In the genomic region with DNA sequence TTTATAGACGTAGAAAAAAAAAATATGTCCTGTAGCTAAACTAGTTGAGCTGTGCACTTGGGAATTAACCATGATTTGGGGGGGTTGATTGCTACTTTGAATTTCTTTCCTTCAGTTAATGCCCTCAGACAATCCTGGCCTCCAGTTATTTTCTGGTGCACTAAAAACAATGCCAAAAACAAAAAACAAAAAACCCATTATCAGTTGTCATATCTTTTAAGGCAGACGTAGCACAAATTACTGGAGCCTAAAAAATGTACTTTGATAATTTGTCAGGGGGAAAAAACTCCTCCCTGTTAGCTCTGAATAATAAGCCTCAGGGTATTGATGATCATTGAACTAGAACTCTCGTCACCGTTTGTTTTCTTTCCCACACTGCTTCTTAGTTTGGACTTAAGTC, we compare ENCODE assay signal across 8 mouse cellular contexts. TPM values are rescaled to one million over a fixed set of nuclear protein-coding genes. Genes with fewer than 3 reads are reported as not detected.
A peak's percentile ranks its signal among the peaks of the same experiment; 100 is the strongest.
DNase-seq lines count a peak whose midpoint lies in the region; ATAC-seq and TF ChIP-seq lines count a peak whose summit lies in the region.

No protein-coding gene starts in this region.

- no peaks in the 10 kb centered on the region for H3K27me3 ChIP-seq in liver, adult 2 months (ENCODE audit: control insufficient read depth, insufficient read depth, low read length)
- H3K27me3 ChIP-seq in embryonic facial prominence, embryonic 10.5 days (replicated peaks; ENCODE audit: low read depth, poor library complexity, severe bottlenecking): no peaks in the 10 kb centered on the region
- no peaks in the 10 kb centered on the region for H3K27me3 ChIP-seq in intestine, embryonic 15.5 days (replicated peaks)
- no peaks in the 10 kb centered on the region for H3K27me3 ChIP-seq in neural tube, embryonic 15.5 days (replicated peaks)

- peak overlapping the region; percentile 61 for H3K4me2 ChIP-seq in intestine, embryonic 15.5 days (replicated peaks)
- peak overlapping the region; percentile 77 for H3K4me2 ChIP-seq in neural tube, embryonic 15.5 days

- TF ChIP-seq CTCF in liver, adult 2 months (IDR thresholded peaks at IDR 0.05; ENCODE audit: low read depth, low read length): no peak

- H3K79me2 ChIP-seq in liver, adult 2 months (ENCODE audit: control insufficient read depth, insufficient read depth, low read length): peaks cover 21% of the 10 kb centered on the region; the same call in 1 of the 2 replicates

- 0 out of 2 replicates have a peak, but pooled peaks cover 6% of the 10 kb centered on the region for H3K9me3 ChIP-seq in embryonic facial prominence, embryonic 10.5 days
- H3K9me3 ChIP-seq in intestine, embryonic 15.5 days: no peaks in the 10 kb centered on the region
- H3K9me3 ChIP-seq in neural tube, embryonic 15.5 days (replicated peaks): no peaks in the 10 kb centered on the region

- peak overlapping the region; percentile 93; the same call in 1 of the 2 replicates for H3K4me3 ChIP-seq in liver, adult 2 months (ENCODE audit: insufficient read depth, low read depth, low read length)
- peak overlapping the region; percentile 87 for H3K4me3 ChIP-seq in embryonic facial prominence, embryonic 10.5 days
- H3K4me3 ChIP-seq in intestine, embryonic 15.5 days (replicated peaks): peak overlapping the region; percentile 75
- peak overlapping the region; percentile 84 for H3K4me3 ChIP-seq in neural tube, embryonic 15.5 days (replicated peaks)

- ATAC-seq in intestine, embryonic 15.5 days: no peak
- no peak for ATAC-seq in neural tube, embryonic 15.5 days (ENCODE audit: low FRiP score)
- no peak for ATAC-seq in megakaryocyte progenitor cell, adult 5-6 weeks (replicated peaks; ENCODE audit: poor library complexity)

- peaks cover 5% of the 10 kb centered on the region; the same call in 1 of the 2 replicates for H3K36me3 ChIP-seq in liver, adult 2 months (ENCODE audit: control insufficient read depth, insufficient read depth, low read length)
- H3K36me3 ChIP-seq in embryonic facial prominence, embryonic 10.5 days (replicated peaks): peaks cover 46% of the 10 kb centered on the region
- H3K36me3 ChIP-seq in intestine, embryonic 15.5 days: no peaks in the 10 kb centered on the region; the same call in 1 of the 2 replicates
- peaks cover 8% of the 10 kb centered on the region for H3K36me3 ChIP-seq in neural tube, embryonic 15.5 days

- peak; percentile 19 for DNase-seq in liver, adult 2 months (ENCODE audit: extremely low read depth, low read depth, low spot score)
- DNase-seq in liver: no peak
- no peak for DNase-seq in embryonic facial prominence, embryonic 10.5 days (ENCODE audit: low spot score)
- no peak for DNase-seq in cerebellum, postnatal 25 days
- DNase-seq in adrenal gland, adult 18-20 months (ENCODE audit: low spot score in 2 of 2): no peak

- TF ChIP-seq POLR2A in liver, adult 2 months (IDR thresholded peaks at IDR 0.05; ENCODE audit: extremely low read depth, insufficient read depth, low read length): no peak

- 11% methylated on average over 4 of the region's 4 CpGs for WGBS in liver, adult 2 months
- WGBS in embryonic facial prominence, embryonic 10.5 days: 8% methylated on average over 4 of the region's 4 CpGs
- WGBS in intestine, embryonic 15.5 days: 19% methylated on average over 4 of the region's 4 CpGs
- WGBS in neural tube, embryonic 15.5 days: 4% methylated on average over 4 of the region's 4 CpGs

- H3K27ac ChIP-seq in liver, adult 2 months (replicated peaks; ENCODE audit: insufficient read depth, low read depth, low read length): peak overlapping the region; percentile 79
- peak overlapping the region; percentile 97 for H3K27ac ChIP-seq in embryonic facial prominence, embryonic 10.5 days (replicated peaks)
- H3K27ac ChIP-seq in intestine, embryonic 15.5 days: no peak overlapping the region
- H3K27ac ChIP-seq in neural tube, embryonic 15.5 days (replicated peaks): peak overlapping the region; percentile 96

- no peak overlapping the region for H3K9ac ChIP-seq in liver, adult 2 months (ENCODE audit: low read depth, low read length)
- peak overlapping the region; percentile 92 for H3K9ac ChIP-seq in intestine, embryonic 15.5 days
- H3K9ac ChIP-seq in neural tube, embryonic 15.5 days (replicated peaks): peak overlapping the region; percentile 94

- peaks cover 14% of the 10 kb centered on the region for H3K4me1 ChIP-seq in liver, adult 2 months (ENCODE audit: control insufficient read depth, insufficient read depth, low read length)
- peaks cover 19% of the 10 kb centered on the region for H3K4me1 ChIP-seq in embryonic facial prominence, embryonic 10.5 days
- H3K4me1 ChIP-seq in intestine, embryonic 15.5 days (replicated peaks): peaks cover 10% of the 10 kb centered on the region; the same call in 1 of the 2 replicates
- peaks cover 35% of the 10 kb centered on the region for H3K4me1 ChIP-seq in neural tube, embryonic 15.5 days

RNA-seq across cellular contexts. Expression of gene Ube2j1, which starts 0.8 kb away (rescaled TPM):
- total RNA-seq in liver, adult 2 months (2014; rRNA removed): 21.3 and 21.7 TPM in 2 replicates
- 11.1 and 13.1 TPM in 2 replicates for polyA plus RNA-seq in liver, adult 2 months (2012; rRNA removed)
- polyA plus RNA-seq in embryonic facial prominence, embryonic 10.5 days (2016; fragmentation: Nextera tagmentation; extraction: Ambion mirVana): 37.8 and 38.7 TPM in 2 replicates
- 41.9 and 46.4 TPM in 2 replicates for polyA plus RNA-seq in intestine, embryonic 15.5 days (2015; fragmentation: Nextera tagmentation; extraction: Ambion mirVana)
- 71.9 and 77.3 TPM in 2 replicates for polyA plus RNA-seq in neural tube, embryonic 15.5 days (2015; fragmentation: Nextera tagmentation; extraction: Ambion mirVana)
- total RNA-seq in megakaryocyte progenitor cell, adult 5-6 weeks (2015): 52.8 and 54.9 TPM in 2 replicates
- total RNA-seq in megakaryocyte progenitor cell, adult 5-6 weeks (2017): 48.5 and 48.9 TPM in 2 replicates
- total RNA-seq in adrenal gland, adult 18-20 months (2021): 10 to 100 TPM; 69.9 to 77.8 TPM

RNA-seq across cellular contexts. Expression of gene Gabrr2, which starts 30.8 kb away (rescaled TPM):
- 0.20 and 0.46 TPM in 2 replicates for total RNA-seq in liver, adult 2 months (2014; rRNA removed)
- polyA plus RNA-seq in liver, adult 2 months (2012; rRNA removed): 0.15 and 0.27 TPM in 2 replicates
- 0.21 TPM in 1 of 2 replicates, not detected in the other for polyA plus RNA-seq in embryonic facial prominence, embryonic 10.5 days (2016; fragmentation: Nextera tagmentation; extraction: Ambion mirVana)
- 0.08 and 0.25 TPM in 2 replicates for polyA plus RNA-seq in intestine, embryonic 15.5 days (2015; fragmentation: Nextera tagmentation; extraction: Ambion mirVana)
- 0.41 and 0.73 TPM in 2 replicates for polyA plus RNA-seq in neural tube, embryonic 15.5 days (2015; fragmentation: Nextera tagmentation; extraction: Ambion mirVana)
- 0.17 and 0.20 TPM in 2 replicates for total RNA-seq in megakaryocyte progenitor cell, adult 5-6 weeks (2015)
- not detected in 2 replicates for total RNA-seq in megakaryocyte progenitor cell, adult 5-6 weeks (2017)
- under 1 TPM; 0.22 to 0.30 TPM for total RNA-seq in adrenal gland, adult 18-20 months (2021)

RNA-seq across cellular contexts. Expression of gene Rragd, which starts 49.2 kb away (rescaled TPM):
- 1.5 and 1.6 TPM in 2 replicates for total RNA-seq in liver, adult 2 months (2014; rRNA removed)
- 0.26 and 0.59 TPM in 2 replicates for polyA plus RNA-seq in liver, adult 2 months (2012; rRNA removed)
- polyA plus RNA-seq in embryonic facial prominence, embryonic 10.5 days (2016; fragmentation: Nextera tagmentation; extraction: Ambion mirVana): 22.5 and 22.9 TPM in 2 replicates
- polyA plus RNA-seq in intestine, embryonic 15.5 days (2015; fragmentation: Nextera tagmentation; extraction: Ambion mirVana): 23.4 and 24.3 TPM in 2 replicates
- 41.2 and 44.6 TPM in 2 replicates for polyA plus RNA-seq in neural tube, embryonic 15.5 days (2015; fragmentation: Nextera tagmentation; extraction: Ambion mirVana)
- total RNA-seq in megakaryocyte progenitor cell, adult 5-6 weeks (2015): not detected in 2 replicates
- 0.10 TPM in 1 of 2 replicates, not detected in the other for total RNA-seq in megakaryocyte progenitor cell, adult 5-6 weeks (2017)
- 10 to 100 TPM; 16.1 to 21.1 TPM for total RNA-seq in adrenal gland, adult 18-20 months (2021)

Comparison
In these comparisons a context has a peak if more than half of its experiments do, and no peak if none do; other contexts are left out.
1. RNA of gene Rragd, which starts 49.2 kb away (polyA plus RNA-seq): 41.2 to 44.6 TPM in neural tube, embryonic 15.5 days, 23.4 to 24.3 TPM in intestine, embryonic 15.5 days and 22.5 to 22.9 TPM in embryonic facial prominence, embryonic 10.5 days; 0.26 to 0.59 TPM in liver, adult 2 months; every median in the first group is over 10 times any median in the second.
2. Peak in every context shown above with its lines, with median percentiles within 50 percentile points of each other: H3K4me3 ChIP-seq.